Mouse (Mus musculus) layer of hippocampus, adult 8-10 months (tissue): ENCODE measurements around the gene Stub1. TPM values are rescaled to one million over a fixed set of nuclear protein-coding genes. Genes with fewer than 3 reads are reported as not detected.
"Not testable (repeated sequence)": the region's sequence is repeated elsewhere in the genome, so short reads cannot be mapped to it uniquely, and the experiment has no call there.

Experiments
- DNase-seq, 2 experiments: peaks; one replicate each; pipeline ENCODE4 v3.0.0; 2022; ENCODE audit warnings: low spot score in 2 of 2
- total RNA-seq, 4 experiments: library from RNA; stranded (reverse); gene quantifications; 2 replicates each; pipeline ENCODE4 v1.2.4; 2022

Gene Stub1
- total RNA-seq = 100 to 1,000 TPM; 151 to 155 (median 152) TPM

- peak; percentile 85 to 87 for DNase-seq
Measured at GRCm38 (mm10) chr17:25833291-25833663, at the start of gene Stub1. Stub1 (minus strand) TSS chr17:25833404.

DNA sequence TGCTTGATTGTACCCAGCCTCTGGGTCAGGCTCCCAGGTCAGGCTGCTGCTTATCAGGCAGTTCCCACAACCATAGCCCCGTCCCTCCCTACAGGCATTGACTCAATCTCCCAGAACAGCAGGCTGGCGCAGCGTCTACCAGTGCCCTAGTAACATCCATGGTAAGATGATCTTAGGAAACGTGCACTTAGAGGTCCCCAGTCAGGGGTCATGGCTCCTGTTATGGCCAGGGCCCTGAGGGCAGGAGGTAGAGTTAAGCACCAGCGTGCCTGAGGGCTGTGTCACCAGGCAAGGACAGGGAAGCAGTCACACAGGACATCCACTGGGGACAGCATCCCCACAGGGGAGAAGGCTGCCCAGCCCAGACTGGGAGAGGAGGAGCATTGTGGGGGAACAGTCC, 49.1 kb upstream of the Stub1 start:
- DNase-seq = no peak

DNA sequence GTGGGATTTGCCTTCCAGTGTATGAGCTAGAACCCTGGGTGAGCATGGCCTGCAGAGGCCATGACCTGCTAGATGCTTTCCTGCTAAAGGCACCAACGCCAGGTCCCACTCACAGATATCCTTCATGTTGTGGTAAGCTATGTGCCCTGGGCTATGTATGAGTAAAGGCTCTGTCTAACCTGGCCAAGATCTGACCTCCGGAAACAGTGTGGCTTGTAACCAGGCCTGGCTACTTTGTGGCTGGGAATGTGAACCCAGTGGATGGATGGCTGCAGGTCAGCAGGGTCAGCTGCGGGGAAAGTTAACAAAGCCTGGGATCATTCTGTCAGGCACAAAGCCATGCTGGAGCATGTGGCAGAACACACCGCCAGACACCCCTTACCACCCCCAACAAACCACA, 48.5 kb upstream of the Stub1 start:
- DNase-seq = no peak

DNA sequence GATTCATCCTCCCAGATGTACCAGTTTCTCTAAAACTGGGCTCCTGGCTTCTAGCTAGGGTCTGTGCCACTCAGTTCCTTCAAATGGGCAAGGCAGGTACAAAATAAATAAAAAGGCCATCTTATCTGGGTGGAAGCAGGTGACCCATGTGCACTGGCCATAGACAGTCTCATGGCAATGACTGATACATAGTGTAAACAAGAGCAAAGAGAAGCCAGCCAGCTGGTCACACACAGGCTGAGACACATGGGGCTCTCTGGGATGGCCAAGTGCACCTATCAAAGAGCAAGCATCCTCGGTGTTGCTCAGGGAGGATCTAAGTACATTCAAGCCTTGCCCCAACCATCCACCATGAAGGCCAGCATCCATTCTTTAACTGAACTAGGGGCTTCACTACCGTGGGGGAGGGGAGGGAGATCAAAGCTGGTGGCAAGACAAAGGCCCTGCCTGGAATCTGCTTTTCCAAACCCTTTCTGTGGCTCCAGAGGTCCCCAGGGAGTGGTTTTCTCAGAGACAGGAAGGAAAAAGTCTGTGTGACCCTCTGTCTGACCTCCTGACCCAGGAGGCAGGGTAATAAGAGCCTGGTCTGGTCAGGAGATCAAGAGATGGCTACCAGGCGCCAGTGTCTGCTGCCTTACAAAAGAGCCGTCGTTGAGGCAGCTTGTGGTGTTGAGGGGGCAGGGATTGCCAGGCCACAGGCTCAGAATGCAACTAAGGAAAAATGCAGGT, 47.9 kb upstream of the Stub1 start:
- no peak for DNase-seq

DNA sequence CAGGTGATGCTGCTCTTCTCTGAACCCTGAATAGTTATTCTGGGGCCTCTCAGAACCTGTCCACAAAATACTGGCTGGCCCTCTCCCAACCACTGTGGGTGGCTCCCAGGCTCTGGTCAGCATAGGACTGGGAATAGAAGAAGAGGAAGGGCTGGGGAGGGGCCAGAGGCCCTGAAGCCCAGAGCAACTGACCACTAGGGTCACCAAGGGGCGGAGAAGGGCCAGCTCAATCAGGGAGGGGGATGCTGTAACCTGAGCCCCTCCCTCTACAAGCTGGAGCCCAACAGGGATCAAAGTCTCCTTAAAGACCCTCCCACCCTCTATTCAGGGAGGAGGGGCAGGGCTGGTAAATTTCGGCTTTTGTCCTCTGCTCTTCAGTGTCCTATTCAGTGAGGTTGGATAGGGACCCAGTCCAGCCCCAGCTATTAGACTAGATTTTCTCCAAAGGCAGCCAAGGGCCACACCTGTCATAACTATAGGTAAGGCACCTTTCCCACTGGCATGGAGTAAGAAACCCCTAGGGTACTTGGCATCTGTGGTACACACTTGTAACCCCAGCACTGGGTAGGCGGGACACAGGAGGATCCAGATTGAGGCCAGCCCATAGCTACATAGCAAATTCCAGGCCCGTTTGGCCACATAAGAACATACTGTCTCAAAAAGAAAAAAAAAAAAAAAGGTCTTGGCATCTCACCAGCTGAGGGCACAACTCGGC, 47.1 kb upstream of the Stub1 start, which contains the start of gene Wfikkn1:
TSS of gene Wfikkn1 (minus strand) at position 663 of the 715 bp plus-strand sequence.
- no peak for DNase-seq

- no peak for DNase-seq
Measured at GRCm38 (mm10) chr17:25879750-25880149, 46.5 kb upstream of the Stub1 start.

DNA sequence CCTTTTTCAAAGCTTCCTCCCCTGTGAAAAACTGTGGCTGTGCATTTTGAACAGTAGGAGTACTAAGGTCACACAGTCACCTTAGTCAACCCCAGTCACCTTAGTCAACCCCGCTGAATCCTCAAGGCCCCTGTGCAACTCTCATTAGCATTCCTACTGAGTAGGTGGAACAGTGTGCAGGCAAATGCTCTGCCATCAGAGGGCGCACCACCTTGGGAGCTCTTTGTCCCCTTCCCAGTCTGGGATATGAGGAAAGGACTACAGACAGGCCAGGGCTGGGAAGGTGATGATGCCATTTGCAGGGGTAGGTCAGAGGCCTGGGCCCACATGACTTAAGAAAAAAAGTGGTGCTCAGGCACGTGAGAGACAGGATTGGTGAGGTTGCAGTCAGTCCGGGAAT, 46.1 kb upstream of the Stub1 start:
- DNase-seq = no peak

DNA sequence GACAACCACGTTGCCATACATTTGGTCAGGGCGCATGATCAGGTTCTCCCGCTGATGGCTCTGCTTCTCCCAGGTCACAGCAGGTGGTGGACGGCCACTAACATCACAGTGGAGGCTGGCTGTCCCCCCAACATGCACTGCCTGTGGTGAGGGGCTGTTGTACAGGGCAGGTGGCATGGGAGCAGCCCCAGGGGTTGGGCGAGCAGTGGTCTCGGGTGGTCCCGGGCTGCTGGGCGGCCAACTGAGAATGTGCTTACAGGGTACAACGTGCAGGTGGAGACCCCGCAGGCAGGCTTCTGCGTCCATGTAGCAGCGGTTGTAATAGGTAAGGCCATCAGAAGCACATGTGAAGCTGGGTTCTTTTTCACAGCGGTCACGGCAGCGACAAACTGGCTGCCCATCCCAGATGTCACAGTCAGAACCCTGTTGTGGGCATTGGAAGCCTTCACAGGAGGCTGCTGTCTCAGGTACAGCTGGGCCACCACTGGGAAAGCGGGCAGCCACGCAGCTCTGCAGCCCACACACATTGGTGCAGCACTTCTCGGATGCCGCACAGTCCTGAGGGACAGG, 45.5 kb upstream of the Stub1 start:
- DNase-seq = no peak

GRCm38 (mm10) chr17:25877741-25878610, 44.8 kb upstream of the Stub1 start:
- DNase-seq = no peak

DNA sequence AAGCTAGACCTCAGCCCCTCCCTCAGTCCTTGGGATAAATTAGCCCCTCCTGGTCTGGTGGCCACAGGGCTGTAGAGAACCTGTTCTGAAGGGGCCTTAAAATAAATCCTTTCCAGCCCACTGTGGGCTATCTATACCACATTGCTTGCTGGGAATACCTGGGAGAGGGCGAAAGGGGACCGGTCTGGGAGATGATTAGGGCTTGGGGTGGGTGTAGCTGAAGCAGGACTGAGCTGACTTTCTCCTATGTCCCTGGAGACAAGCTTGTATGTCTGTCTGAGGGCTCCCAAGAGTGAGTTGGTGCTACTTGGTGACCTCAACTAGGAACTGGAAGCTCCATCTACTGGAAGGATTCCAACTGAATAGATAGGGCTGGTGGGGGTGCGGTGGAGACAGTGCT, 43.8 kb upstream of the Stub1 start:
- DNase-seq = no peak

GRCm38 (mm10) chr17:25876347-25876915, 43.2 kb upstream of the Stub1 start:
- no peak for DNase-seq

DNA sequence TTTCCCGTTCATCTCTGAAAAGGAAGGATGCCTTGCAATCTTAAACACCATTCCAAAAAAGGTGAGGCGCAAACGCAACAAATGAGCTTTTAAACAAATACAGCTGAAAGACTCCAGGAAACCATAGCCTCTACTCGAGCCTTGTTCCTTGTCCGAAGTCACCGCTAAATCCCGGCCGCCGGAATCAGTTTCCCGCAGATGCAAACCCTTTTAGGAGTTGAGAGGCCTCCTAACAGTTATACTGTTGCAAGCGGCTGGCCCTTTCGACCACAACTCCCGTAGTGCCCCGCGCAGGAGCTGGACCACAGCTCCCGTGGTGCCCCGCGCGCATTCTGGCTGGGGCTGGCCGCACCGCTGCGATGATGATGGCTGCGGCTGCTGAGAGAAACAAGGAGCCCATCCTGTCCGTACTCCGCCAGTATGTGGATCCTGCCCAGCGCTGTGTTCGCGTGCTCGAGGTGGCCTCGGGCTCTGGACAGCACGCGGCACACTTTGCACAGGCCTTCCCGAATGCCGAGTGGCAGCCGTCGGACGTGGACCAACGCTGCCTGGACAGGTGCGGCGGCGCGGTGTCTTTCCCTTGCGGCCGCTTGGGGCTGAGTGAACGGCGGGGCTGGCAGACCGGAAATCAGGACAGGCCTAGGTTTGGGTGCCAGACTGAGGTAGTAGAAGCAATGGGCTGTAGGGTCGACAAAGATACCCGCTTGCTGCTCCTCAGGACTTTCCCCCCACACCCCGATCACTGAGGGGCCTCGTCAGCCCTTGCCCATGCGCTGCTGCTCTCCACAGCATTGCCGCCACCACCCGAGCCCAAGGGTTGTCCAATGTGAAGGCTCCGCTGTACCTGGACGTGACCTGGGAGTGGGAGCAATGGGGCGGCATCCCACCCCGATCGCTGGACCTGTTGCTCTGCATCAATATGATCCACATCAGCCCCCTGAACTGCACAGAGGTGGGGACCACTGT, 42.2 kb upstream of the Stub1 start:
- peak; percentile 85 to 91 for DNase-seq

- DNase-seq = peak; percentile 94 to 99
Measured at GRCm38 (mm10) chr17:25874721-25875170, 41.5 kb upstream of the Stub1 start, which contains the start of gene Mettl26. Mettl26 (plus strand) TSS chr17:25875074.

GRCm38 (mm10) chr17:25874148-25874720, 41.0 kb upstream of the Stub1 start:
- DNase-seq = no peak

DNA sequence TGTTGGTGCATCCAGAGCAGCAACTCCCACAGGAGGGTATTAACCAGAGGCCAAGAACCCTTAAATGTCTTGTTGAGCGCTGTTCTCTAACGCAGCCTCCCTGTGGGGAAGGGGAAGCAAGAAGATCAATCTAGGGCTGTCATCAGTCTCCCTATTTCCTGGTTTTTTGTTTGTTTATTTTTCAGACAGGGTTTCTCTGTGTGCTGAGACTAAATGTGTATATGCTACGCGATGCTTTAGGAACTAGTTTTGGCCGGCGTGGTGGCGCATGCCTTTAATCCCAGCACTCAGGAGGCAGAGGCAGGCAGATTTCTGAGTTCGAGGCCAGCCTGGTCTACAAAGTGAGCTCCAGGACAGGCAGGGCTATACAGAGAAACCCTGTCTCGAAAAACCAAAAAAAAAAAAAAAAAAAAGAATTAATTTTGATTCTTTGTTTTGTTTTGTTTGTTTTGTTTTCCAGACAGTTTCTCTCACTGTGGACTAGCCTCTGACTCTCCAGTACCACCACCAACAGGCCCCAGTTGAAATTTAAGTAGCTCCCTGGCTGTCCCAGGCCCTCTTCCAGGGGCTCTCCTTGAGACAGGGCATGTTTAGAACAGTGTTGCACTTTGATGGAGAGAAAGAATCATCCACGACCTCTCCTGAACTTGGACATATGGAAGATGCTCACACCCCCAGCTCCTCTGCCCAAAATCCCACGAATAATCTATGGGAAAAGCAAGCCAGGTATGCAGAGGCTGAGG, 40.4 kb upstream of the Stub1 start:
- DNase-seq = no peak

- no peak for DNase-seq
Measured at GRCm38 (mm10) chr17:25872676-25873075, 39.5 kb upstream of the Stub1 start.

GRCm38 (mm10) chr17:25871566-25871965, 38.4 kb upstream of the Stub1 start:
- DNase-seq = not testable (repeated sequence)

DNA sequence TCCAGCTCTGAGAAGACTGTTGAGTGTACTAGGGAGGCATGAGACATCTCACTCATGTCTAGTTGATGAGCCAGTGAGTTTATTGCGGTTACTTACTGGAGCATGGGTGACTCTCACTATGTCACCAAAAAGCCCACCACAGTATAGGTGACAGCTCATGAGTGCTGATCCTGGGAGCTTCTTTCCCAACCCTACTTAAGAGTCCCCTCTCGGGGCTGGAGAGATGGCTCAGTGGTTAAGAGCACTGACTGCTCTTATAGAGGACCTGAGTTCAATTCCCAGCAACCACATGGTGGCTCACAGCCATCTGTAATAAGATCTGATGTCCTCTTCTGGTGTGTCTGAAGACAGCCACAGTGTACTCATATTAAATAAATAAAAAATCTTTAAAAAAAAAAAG, 36.8 kb upstream of the Stub1 start:
- DNase-seq = no peak

DNA sequence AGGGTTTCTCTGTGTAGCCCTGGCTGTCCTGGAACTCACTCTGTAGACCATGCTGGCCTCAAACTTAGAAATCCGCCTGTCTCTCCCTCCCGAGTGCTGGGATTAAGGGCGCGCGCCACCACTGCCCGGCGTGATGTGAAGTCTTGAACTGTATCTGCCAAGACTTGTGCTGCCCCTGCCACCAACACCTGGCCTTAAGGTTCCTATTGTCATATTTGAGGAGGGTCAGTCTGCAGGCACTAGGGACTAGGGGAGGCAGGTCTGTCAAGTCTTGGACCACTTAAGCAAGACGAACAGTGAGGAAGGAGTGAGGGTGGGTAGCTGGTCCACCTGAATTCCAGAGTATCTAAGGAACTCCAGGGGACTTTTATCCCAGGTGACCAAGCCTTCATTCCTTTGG, 36.3 kb upstream of the Stub1 start:
- DNase-seq = no peak
